ENCODE assay signal across 8 mouse cellular contexts in genomic region chr4:123664021-123664950, GRCm38 (mm10). TPM values are rescaled to one million over a fixed set of nuclear protein-coding genes. Genes with fewer than 3 reads are reported as not detected.
DNase-seq lines count a peak whose midpoint lies in the region; ATAC-seq and TF ChIP-seq lines count a peak whose summit lies in the region.

No protein-coding gene starts in this region.

- TF ChIP-seq CTCF in cortical plate, adult 2 months (IDR thresholded peaks at IDR 0.05; ENCODE audit: extremely low read depth, insufficient read depth, low read length), result no peak

- ATAC-seq in inflammation-experienced regulatory T-cells, adult 6 months, result peak; percentile 86
- ATAC-seq in limb, embryonic 15.5 days (ENCODE audit: insufficient number of reproducible peaks, low FRiP score, low TSS enrichment, low read depth), result peak; percentile 72
- ATAC-seq in midbrain, embryonic 14.5 days (ENCODE audit: low FRiP score, low TSS enrichment), result peak; percentile 66

- intact Hi-C loops in gastrocnemius, postnatal 36 days (cut with DNase I), result loop anchor here (2.0 to 5.0 kb wide), 2 partner anchors 42 to 75 kb away; no protein-coding TSS in a partner anchor

- no peaks in the 10 kb centered on the region for H3K36me3 ChIP-seq in limb, embryonic 15.5 days
- 0 out of 2 replicates have a peak, but pooled peaks cover 3% of the 10 kb centered on the region for H3K36me3 ChIP-seq in midbrain, embryonic 14.5 days (ENCODE audit: control insufficient read depth, insufficient read depth, low read length)

- H3K4me2 ChIP-seq in limb, embryonic 15.5 days, result peak overlapping the region; percentile 84
- peak overlapping the region; percentile 85 for H3K4me2 ChIP-seq in midbrain, embryonic 14.5 days (ENCODE audit: low read length)

- no peaks in the 10 kb centered on the region for H3K9me3 ChIP-seq in limb, embryonic 15.5 days
- no peaks in the 10 kb centered on the region for H3K9me3 ChIP-seq in midbrain, embryonic 14.5 days (ENCODE audit: control insufficient read depth, low read length)

- H3K4me1 ChIP-seq in cortical plate, adult 2 months (ENCODE audit: control insufficient read depth, insufficient read depth, low read length), result peaks cover 18% of the 10 kb centered on the region
- peaks cover 40% of the 10 kb centered on the region for H3K4me1 ChIP-seq in limb, embryonic 15.5 days
- peaks cover 51% of the 10 kb centered on the region for H3K4me1 ChIP-seq in midbrain, embryonic 14.5 days (ENCODE audit: control insufficient read depth, insufficient read depth, low read length)

- H3K27me3 ChIP-seq in limb, embryonic 15.5 days, result no peaks in the 10 kb centered on the region
- H3K27me3 ChIP-seq in midbrain, embryonic 14.5 days (ENCODE audit: control insufficient read depth, insufficient read depth, low read length), result no peaks in the 10 kb centered on the region

- TF ChIP-seq POLR2A in cortical plate, adult 2 months (IDR thresholded peaks at IDR 0.05; ENCODE audit: extremely low read depth, insufficient read depth, low read length), result no peak

- peak overlapping the region; percentile 96 for H3K27ac ChIP-seq in cortical plate, adult 2 months (ENCODE audit: insufficient read depth, low read length)
- peak overlapping the region; percentile 96 for H3K27ac ChIP-seq in limb, embryonic 15.5 days
- H3K27ac ChIP-seq in midbrain, embryonic 14.5 days (replicated peaks; ENCODE audit: low read depth, low read length), result peak overlapping the region; percentile 99

- DNase-seq in right cerebral cortex, adult 18-20 months, result peak; percentile 77
- no peak for DNase-seq in right cerebral cortex, postnatal 36 days (ENCODE audit: low spot score in 2 of 2)
- DNase-seq in gastrocnemius, postnatal 36 days, result peak; percentile 66 to 67
- peak; percentile 83 for DNase-seq in midbrain, embryonic 14.5 days
- peak; percentile 72 for DNase-seq in spleen, postnatal 36 days (ENCODE audit: low spot score in 2 of 2)

- peak overlapping the region; percentile 85 for H3K9ac ChIP-seq in limb, embryonic 15.5 days
- H3K9ac ChIP-seq in midbrain, embryonic 14.5 days (replicated peaks; ENCODE audit: low read length), result peak overlapping the region; percentile 99

- H3K4me3 ChIP-seq in cortical plate, adult 2 months (ENCODE audit: insufficient read depth, low read length), result peak overlapping the region; percentile 67
- peak overlapping the region; percentile 96 for H3K4me3 ChIP-seq in limb, embryonic 15.5 days
- H3K4me3 ChIP-seq in midbrain, embryonic 14.5 days (replicated peaks; ENCODE audit: low read depth, low read length), result peak overlapping the region; percentile 82

- under 1% methylated on average over 113 of the region's 125 CpGs for WGBS in limb, embryonic 15.5 days
- under 1% methylated on average over 121 of the region's 125 CpGs for WGBS in midbrain, embryonic 14.5 days

RNA-seq across cellular contexts. Expression of gene Macf1, which starts 19.9 kb away (rescaled TPM):
- polyA plus RNA-seq in cortical plate, adult 2 months (2012; rRNA removed), result 137 and 141 TPM in 2 replicates
- 10 to 100 TPM; 49.0 to 51.9 TPM for total RNA-seq in gastrocnemius, postnatal 36 days (2021)
- polyA plus RNA-seq in inflammation-experienced regulatory T-cells, adult 6 months (2017; shearing (Covaris generic)), result 100 to 1,000 TPM in 2 of 3 experiments, 10 to 100 TPM in 1; 87.3 to 165 (median 153) TPM
- 43.2 and 47.4 TPM in 2 replicates for polyA plus RNA-seq in limb, embryonic 15.5 days (2015; fragmentation: Nextera tagmentation; extraction: Ambion mirVana)
- 140 and 143 TPM in 2 replicates for polyA plus RNA-seq in midbrain, embryonic 14.5 days (2014; fragmentation: Nextera tagmentation; extraction: Ambion mirVana)

RNA-seq across cellular contexts. Expression of gene Ndufs5, which starts 53.7 kb away (rescaled TPM):
- 460 and 497 TPM in 2 replicates for polyA plus RNA-seq in cortical plate, adult 2 months (2012; rRNA removed)
- total RNA-seq in gastrocnemius, postnatal 36 days (2021), result 100 to 1,000 TPM; 246 to 272 TPM
- polyA plus RNA-seq in inflammation-experienced regulatory T-cells, adult 6 months (2017; shearing (Covaris generic)), result 100 to 1,000 TPM; 125 to 184 (median 133) TPM
- polyA plus RNA-seq in limb, embryonic 15.5 days (2015; fragmentation: Nextera tagmentation; extraction: Ambion mirVana), result 305 and 309 TPM in 2 replicates
- 428 and 578 TPM in 2 replicates for polyA plus RNA-seq in midbrain, embryonic 14.5 days (2014; fragmentation: Nextera tagmentation; extraction: Ambion mirVana)

Comparison
In these comparisons a context has a peak if more than half of its experiments do, and no peak if none do; other contexts are left out.
1. DNase-seq: peak in right cerebral cortex, adult 18-20 months (single experiment), gastrocnemius, postnatal 36 days (2 of 2), midbrain, embryonic 14.5 days (single experiment) and spleen, postnatal 36 days (2 of 2); none in right cerebral cortex, postnatal 36 days (0 of 2).
2. Peak in every context shown above with its lines, with median percentiles within 50 percentile points of each other: H3K27ac ChIP-seq, H3K4me3 ChIP-seq and ATAC-seq.